Mouse (Mus musculus) Patski (cell line): ENCODE results near the gene Fggy. TPM values are rescaled to one million over a fixed set of nuclear protein-coding genes. Genes with fewer than 3 reads are reported as not detected.
A peak's percentile ranks its signal among the peaks of the same experiment; 100 is the strongest.

Experiments
- ATAC-seq: fragments of 100-300 bp; one replicate; pipeline ENCODE4 v1.8.0; 2021
- CTCF ChIA-PET: fragments of 350-600 bp; sonication (Branson Sonifier 250); formaldehyde crosslinking; loops from one replicate; lab custom pipeline; 2022; ENCODE audit warnings: inconsistent platforms; lab: Charles Lee
- POLR2A ChIA-PET: fragments of 350-600 bp; sonication (Branson Sonifier 250); formaldehyde crosslinking; loops from one replicate; lab custom pipeline; 2022; ENCODE audit warnings: antibody characterized with exemption, inconsistent platforms; lab: Charles Lee
- DNase-seq: peaks from one replicate; pipeline ENCODE4 v3.0.0-alpha.2; 2011; ENCODE audit warnings: low read depth, low spot score
- H3K27me3 ChIP-seq: fragments of 371-371 bp; one replicate; pipeline ENCODE4 v1.5.1; 2021
- CTCF ChIP-seq: fragments of 100-300 bp; IDR thresholded peaks from one replicate; pipeline ENCODE4 v1.5.1; 2021
- in situ Hi-C: fragments of 300-500 bp; cut with MboI; formaldehyde crosslinking; loops from 3 replicates; pipeline ENCODE4 v1.11.1; 2018; ENCODE audit warnings: low pct_unique_long_range_greater_than_20kb, mixed read lengths
- polyA plus RNA-seq: library from polyadenylated mRNA; unstranded; gene quantifications from one replicate; pipeline ENCODE4 v1.2.3, GENCODE M21; 2021

The Fggy gene
- polyA plus RNA-seq, 1 experiment from 2014 or later, result 52.8 TPM

DNA sequence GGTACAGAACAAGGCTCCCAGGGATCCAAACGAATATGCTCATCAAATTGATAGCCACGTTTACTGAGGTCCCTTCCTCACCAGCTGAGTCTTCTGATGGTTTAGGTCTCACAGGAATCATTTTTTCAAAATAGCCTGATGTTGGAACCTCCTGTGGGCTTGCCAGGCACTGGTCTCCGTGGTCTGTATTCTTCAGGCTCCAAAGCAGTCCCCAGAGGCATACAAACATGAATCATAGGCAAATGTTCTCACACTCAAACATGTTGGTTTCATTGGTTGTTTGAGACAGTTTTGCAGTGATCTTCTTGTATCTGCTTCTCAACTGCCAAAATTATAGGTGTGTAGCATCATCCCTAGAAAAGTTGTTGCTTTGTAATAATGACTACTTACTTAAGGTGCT lies 156.0 kb downstream of the Fggy start:
- no peak for TF ChIP-seq CTCF
- no peaks in the 10 kb centered on the region for H3K27me3 ChIP-seq
- DNase-seq (no peak), ATAC-seq (no peak)
- in situ Hi-C loops, result no loop called here
- CTCF ChIA-PET, result no interaction called here
- POLR2A ChIA-PET, result no interaction called here

DNA sequence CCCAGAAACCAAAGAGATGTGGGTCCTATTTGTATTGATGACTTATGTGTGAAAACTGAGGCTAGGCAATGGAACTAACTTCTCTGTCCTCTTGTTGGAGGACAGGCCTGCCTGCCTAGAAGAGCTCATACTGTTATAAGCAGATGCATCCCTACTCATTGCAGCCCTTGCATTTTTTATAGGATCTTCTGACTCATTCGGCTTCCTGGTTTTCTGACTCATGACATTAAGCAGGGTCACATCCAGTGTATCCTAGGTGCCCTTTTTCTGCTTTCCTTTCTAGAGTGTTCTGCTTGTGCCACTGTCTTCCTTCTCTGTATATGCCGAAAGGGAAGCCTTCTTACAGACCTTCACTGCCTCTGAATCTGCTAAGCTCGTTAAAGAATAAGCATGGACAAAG lies 158.8 kb downstream of the Fggy start:
- ATAC-seq (peak; percentile 62), DNase-seq (no peak)
- in situ Hi-C loops, result no loop called here
- CTCF ChIA-PET, result interaction anchor here (1.4 to 1.7 kb wide), 2 partner anchors 10 to 14 kb away, joined by 3 to 8 read pairs; no protein-coding TSS in a partner anchor
- H3K27me3 ChIP-seq, result no peaks in the 10 kb centered on the region
- no peak for TF ChIP-seq CTCF
- POLR2A ChIA-PET, result no interaction called here

DNA sequence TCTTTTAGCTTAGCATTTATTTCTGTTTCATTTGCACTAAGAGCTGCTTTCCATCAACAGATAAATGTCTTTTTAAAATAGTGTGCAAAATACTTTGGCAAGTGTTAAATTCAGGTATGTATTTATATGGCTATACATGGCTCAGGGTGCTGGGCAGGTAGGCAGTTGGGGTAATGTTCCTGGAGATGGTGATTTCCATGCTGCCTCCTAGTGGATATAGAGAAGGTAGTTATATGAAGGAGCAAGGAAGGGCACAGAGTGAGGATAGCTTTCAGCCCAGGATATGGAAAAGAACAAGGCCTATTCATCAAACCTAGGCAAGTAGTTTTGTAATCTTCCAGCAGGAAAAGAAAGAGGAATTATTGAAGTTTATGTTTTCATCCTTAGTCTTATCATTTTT lies 166.3 kb downstream of the Fggy start:
- H3K27me3 ChIP-seq, result no peaks in the 10 kb centered on the region
- TF ChIP-seq CTCF, result no peak
- DNase-seq, result no peak
- in situ Hi-C loops, result no loop called here
- ATAC-seq, result no peak
- ChIA-PET POLR2A (no interaction called here), CTCF (no interaction called here)

- no peaks in the 10 kb centered on the region for H3K27me3 ChIP-seq
- TF ChIP-seq CTCF, result no peak
- DNase-seq, result no peak
- in situ Hi-C loops, result no loop called here
- POLR2A ChIA-PET, result no interaction called here
- no peak for ATAC-seq
- CTCF ChIA-PET, result interaction anchor here (0.9 kb wide), 1 partner anchor 10 kb away, joined by 3 read pairs; no protein-coding TSS in a partner anchor
Observed at GRCm38 (mm10) chr4:95726361-95726760, 169.1 kb downstream of the Fggy start.

- CTCF ChIA-PET, result interaction anchor here (1.6 kb wide), 1 partner anchor 13 kb away, joined by 8 read pairs; no protein-coding TSS in a partner anchor
- in situ Hi-C loops, result no loop called here
Observed at GRCm38 (mm10) chr4:95729142-95729826, 172.0 kb downstream of the Fggy start.

DNA sequence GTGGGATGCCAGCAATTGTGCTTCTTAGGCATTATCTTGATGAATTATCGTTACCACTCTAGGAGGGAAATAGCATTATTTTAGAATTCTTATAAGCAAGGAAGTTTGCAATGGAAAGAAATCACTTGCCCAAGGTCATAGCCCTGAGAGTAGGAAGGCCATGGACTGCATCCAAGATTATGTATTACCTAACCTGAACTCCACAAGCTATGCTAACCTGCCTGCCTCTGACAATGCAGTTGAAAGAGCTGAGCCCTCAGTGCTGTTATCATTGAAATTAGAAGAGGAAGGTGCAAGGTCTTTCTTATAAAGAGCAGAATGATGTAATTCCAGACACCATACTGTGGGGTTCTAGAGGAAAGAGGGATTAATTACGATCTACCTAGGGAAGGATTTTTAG lies 173.8 kb downstream of the Fggy start:
- ChIA-PET POLR2A (no interaction called here), CTCF (interaction anchor here (1.3 to 1.6 kb wide), 3 partner anchors 12 to 55 kb away, joined by 3 to 8 read pairs (median 5); no protein-coding TSS in a partner anchor)
- H3K27me3 ChIP-seq, result no peaks in the 10 kb centered on the region
- in situ Hi-C loops, result loop anchor here (5.0 to 10.0 kb wide), 3 partner anchors 166 to 679 kb away; partner anchors contain the start of gene Jun
- ATAC-seq (no peak), DNase-seq (no peak)
- TF ChIP-seq CTCF, result no peak

More at GRCm38 (mm10) chr4:95729142-95729826, 172.0 kb downstream of the Fggy start:
- no peak for TF ChIP-seq CTCF
- no peak for DNase-seq
- no peak for ATAC-seq
- H3K27me3 ChIP-seq, result no peaks in the 10 kb centered on the region
- POLR2A ChIA-PET, result no interaction called here

DNA sequence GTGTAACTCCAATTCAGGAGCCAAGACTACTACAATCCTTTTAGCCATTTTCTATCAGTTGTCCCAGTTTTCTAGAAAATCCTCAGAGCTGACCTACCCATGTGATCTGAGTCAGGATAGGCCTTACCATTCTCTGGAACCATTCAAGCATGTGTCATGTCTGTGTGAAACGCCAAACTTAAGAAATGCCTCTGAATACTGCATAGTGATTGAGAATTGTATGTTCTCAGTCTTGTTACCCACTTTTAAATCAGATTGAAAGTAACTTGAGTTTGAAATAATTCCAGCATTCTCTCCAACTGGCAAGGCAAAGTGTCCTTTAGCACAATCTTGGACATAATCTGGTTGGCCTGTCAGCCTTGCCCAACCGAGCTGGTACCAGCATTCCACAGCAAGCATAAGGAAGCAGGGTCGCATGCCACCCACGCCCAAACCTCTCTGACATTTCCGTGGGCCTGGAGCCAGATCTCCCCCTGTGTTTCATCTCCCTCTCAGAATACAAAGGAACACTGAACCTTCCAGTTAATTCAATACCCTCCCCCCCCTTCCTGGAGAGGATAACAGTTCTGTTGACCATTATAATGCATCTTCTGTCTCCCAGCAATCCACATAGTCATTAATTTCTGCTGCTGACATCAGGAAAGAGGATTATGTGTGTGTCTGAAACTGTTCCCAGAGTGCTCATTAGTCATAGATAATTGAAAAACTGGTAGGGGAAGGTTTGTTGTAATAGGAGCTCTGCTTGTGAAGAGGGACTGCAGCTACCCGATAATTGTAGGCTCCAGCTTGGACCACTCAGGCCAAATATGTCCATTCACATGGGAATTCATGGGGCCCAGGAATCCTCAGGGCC lies 176.3 kb downstream of the Fggy start:
- no peaks in the 10 kb centered on the region for H3K27me3 ChIP-seq
- ChIA-PET POLR2A (no interaction called here), CTCF (no interaction called here)
- in situ Hi-C loops, result loop anchor here (5.0 to 10.0 kb wide), 3 partner anchors 169 to 681 kb away; partner anchors contain the start of gene Jun
- no peak for TF ChIP-seq CTCF
- DNase-seq (peak; percentile 86), ATAC-seq (peak; percentile 54)

DNA sequence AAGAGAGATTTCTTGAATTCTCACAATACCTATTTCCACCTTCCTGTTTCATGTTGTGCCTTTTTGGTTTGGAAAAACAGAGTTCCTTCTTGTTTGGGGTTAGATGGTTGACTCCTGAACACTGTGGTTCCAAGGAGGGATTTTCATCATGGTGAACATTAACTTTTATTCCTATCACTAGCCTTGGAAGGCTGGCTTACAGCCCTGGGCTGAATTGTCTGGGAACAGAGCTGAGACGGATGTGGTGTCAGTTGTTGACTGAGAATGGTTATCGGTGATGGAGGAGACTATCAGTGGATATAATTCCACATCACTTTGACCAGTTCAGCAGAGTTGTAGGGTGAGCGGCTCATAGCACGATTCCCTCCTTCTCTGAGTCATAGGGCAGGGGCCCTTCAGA lies 178.7 kb downstream of the Fggy start:
- POLR2A ChIA-PET, result interaction anchor here (1.0 to 1.5 kb wide), 2 partner anchors 18 to 101 kb away, joined by 3 to 4 read pairs; no protein-coding TSS in a partner anchor
- no peaks in the 10 kb centered on the region for H3K27me3 ChIP-seq
- in situ Hi-C loops, result loop anchor here (10.0 kb wide), 1 partner anchor 171 kb away; no protein-coding TSS in a partner anchor
- CTCF ChIA-PET, result interaction anchor here (1.0 to 1.7 kb wide), 2 partner anchors 18 to 178 kb away, joined by 3 read pairs; no protein-coding TSS in a partner anchor
- DNase-seq, result peak; percentile 74
- TF ChIP-seq CTCF, result no peak
- ATAC-seq, result peak; percentile 9

DNA sequence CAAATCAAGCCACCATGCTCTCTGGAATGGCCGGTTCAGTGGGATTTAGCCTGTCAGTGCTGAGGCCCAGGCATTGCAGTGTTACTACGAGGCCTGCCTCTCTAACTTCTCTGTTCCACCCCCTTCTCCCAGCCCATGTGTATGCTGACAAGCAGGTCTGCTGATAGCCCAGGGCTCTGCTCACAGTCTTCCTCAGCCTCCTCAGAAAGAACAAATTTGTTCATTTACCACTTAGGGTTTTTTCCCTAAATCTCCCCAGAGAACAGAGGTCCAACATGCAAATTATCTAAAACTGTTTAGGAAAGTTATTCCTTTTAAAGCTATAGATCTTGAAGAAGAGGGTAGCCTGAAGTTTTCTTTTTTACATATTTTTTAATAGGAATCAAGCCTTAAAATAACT lies 179.4 kb downstream of the Fggy start:
- ATAC-seq, result no peak
- ChIA-PET POLR2A (interaction anchor here (1.0 to 1.5 kb wide), 3 partner anchors 19 to 359 kb away, joined by 3 to 4 read pairs (median 3); no protein-coding TSS in a partner anchor), CTCF (interaction anchor here (1.0 to 1.7 kb wide), 3 partner anchors 19 to 178 kb away, joined by 3 read pairs; no protein-coding TSS in a partner anchor)
- no peak for DNase-seq
- H3K27me3 ChIP-seq, result no peaks in the 10 kb centered on the region
- TF ChIP-seq CTCF, result no peak
- in situ Hi-C loops, result loop anchor here (10.0 kb wide), 1 partner anchor 172 kb away; no protein-coding TSS in a partner anchor

GRCm38 (mm10) chr4:95738179-95738578 lies 180.9 kb downstream of the Fggy start:
- ChIA-PET POLR2A (interaction anchor here (1.0 to 1.6 kb wide), 2 partner anchors 55 to 686 kb away, joined by 3 to 4 read pairs; partner anchors contain the start of gene Jun), CTCF (interaction anchor here (0.6 to 1.6 kb wide), 3 partner anchors 57 to 660 kb away, joined by 3 read pairs; no protein-coding TSS in a partner anchor)
- in situ Hi-C loops, result loop anchor here (10.0 kb wide), 1 partner anchor 173 kb away; no protein-coding TSS in a partner anchor
- ATAC-seq (peak; percentile 8), DNase-seq (peak; percentile 70)
- TF ChIP-seq CTCF, result no peak
- H3K27me3 ChIP-seq, result no peaks in the 10 kb centered on the region
